Mouse (Mus musculus): ENCODE results near the gene Abca1. TPM values are rescaled to one million over a fixed set of nuclear protein-coding genes. Genes with fewer than 3 reads are reported as not detected.
A peak's percentile ranks its signal among the peaks of the same experiment; 100 is the strongest.

Abca1 gene
- 9.9 and 11.0 TPM in 2 replicates for polyA plus RNA-seq (2015; fragmentation: Nextera tagmentation; extraction: Ambion mirVana)

- Histone ChIP-seq H3K36me3 (replicated peaks; ENCODE audit: insufficient read depth, low read length) (no peaks in the 10 kb centered on the region), H3K27ac (ENCODE audit: low read depth) (peak within 1 kb of the TSS; percentile 93), H3K27me3 (ENCODE audit: insufficient read depth, low read length) (no peaks in the 10 kb centered on the region), H3K4me1 (ENCODE audit: insufficient read depth) (peaks cover 19% of the 10 kb centered on the region), H3K4me3 (ENCODE audit: low read depth, low read length) (peak within 1 kb of the TSS; percentile 78), H3K4me2 (ENCODE audit: low read depth, low read length) (peak within 1 kb of the TSS; percentile 88), H3K9me3 (ENCODE audit: low read length) (no peaks in the 10 kb centered on the region), H3K9ac (replicated peaks) (peak within 1 kb of the TSS; percentile 85)
- DNase-seq (peak; percentile 92), ATAC-seq (peak; percentile 88)
- WGBS (ENCODE audit: insufficient replicate concordance) = 1% methylated on average over 37 of the region's 37 CpGs
- TF ChIP-seq EP300 (IDR thresholded peaks at IDR 0.05; ENCODE audit: low read depth) (peak; percentile 48; the same call in 1 of the 2 replicates), CTCF (IDR thresholded peaks at IDR 0.05; ENCODE audit: low read depth) (0 out of 2 replicates have a peak, but pooled peaks have one; percentile 17)
These were observed at the start of gene Abca1 for GRCm38 (mm10) chr4:53159767-53160166. TSS of gene Abca1 (minus strand) at chr4:53159895.

DNA sequence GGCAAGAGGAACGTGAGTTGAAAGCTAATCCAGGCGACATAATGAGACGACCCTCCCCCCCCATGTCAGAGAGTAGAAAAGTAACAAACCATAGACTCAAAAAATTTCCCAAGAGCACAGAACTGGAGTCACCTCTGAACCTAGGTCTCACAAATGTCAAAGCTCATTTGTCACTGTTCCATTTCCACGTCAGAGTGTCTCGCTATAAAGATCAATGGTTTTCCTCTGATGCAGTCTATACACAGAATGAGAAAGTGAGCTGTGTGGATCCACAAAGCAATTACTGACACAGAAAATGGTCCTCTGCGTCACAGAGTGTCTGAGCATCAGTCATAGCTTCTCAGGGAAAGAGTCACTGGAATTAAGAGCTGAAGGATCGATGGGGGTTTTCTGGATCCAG is 44.8 kb upstream of the Abca1 start:
- Histone ChIP-seq H3K4me3 (ENCODE audit: low read depth, low read length) (no peak overlapping the region), H3K9ac (replicated peaks) (no peak overlapping the region), H3K4me2 (ENCODE audit: low read depth, low read length) (no peak overlapping the region), H3K36me3 (replicated peaks; ENCODE audit: insufficient read depth, low read length) (no peaks in the 10 kb centered on the region), H3K9me3 (ENCODE audit: low read length) (no peaks in the 10 kb centered on the region), H3K27me3 (ENCODE audit: insufficient read depth, low read length) (no peaks in the 10 kb centered on the region), H3K27ac (ENCODE audit: low read depth) (no peak overlapping the region), H3K4me1 (ENCODE audit: insufficient read depth) (0 out of 2 replicates have a peak, but pooled peaks cover 2% of the 10 kb centered on the region)
- ATAC-seq (peak; percentile 38; the same call in 1 of the 2 replicates), DNase-seq (no peak)
- 70% methylated on average over 7 of the region's 7 CpGs for WGBS (ENCODE audit: insufficient replicate concordance)
- no peak for TF ChIP-seq CTCF (IDR thresholded peaks at IDR 0.05; ENCODE audit: low read depth)
- TF ChIP-seq EP300 (IDR thresholded peaks at IDR 0.05; ENCODE audit: low read depth) = no peak

DNA sequence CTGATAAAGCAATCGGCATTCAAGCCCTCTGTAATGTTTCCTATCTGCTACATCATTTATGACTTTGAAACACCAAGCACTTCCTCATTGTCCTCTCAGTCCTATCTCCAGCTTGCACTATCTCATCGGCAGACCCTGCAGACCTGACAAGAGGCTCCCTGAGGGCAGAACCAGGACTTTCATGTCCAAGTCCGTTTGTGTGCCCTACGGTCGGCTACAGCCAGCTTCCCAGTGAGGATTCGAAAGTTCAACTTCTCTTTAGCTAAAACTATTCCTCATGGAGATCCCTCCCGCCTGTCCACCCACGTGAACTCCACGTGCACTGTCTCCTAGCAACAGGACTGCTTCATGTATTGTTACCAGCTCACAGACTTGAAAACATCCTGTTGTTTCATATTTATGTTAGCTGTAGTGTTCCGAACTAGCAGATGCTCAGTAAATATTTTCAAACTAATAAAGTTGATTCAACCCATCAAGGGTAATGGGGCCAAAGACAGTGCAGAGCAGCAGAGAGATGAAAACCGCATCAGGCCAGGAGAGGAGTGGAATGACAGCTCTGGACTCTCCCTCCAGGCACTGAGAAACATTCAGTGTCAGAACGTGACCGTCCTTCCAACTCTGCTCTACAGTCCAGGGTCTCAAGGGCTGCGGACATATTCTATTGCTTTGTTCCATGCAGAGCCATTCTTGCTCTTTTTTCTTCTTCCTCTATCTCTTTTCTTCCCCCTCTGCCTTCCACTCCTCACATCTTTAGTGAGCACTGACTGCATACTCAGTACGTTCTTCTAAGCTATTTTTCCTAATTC is 44.1 kb upstream of the Abca1 start:
- 0 out of 2 replicates have a peak, but pooled peaks cover 2% of the 10 kb centered on the region for H3K4me1 ChIP-seq (ENCODE audit: insufficient read depth)
- no peak for DNase-seq
- 51% methylated on average over 15 of the region's 15 CpGs for WGBS (ENCODE audit: insufficient replicate concordance)

DNA sequence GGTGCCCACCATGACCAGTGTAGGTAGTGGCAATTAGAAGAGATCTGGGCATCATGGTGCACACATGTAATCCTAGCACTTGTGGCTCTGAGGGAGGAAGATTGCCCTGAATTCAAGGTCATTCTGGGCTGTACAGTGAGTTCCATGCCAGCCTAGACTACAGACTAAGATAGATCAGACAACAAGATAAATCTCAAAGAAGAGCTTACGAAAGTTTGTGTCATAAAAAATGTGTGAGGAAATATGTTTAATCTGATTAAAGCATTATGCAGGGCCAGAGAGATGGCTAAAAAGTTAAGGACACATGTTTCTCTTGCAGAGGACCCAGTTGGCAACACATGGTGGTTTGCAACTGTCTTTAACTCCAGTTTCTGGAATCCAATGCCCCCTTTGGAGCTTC is 40.6 kb upstream of the Abca1 start:
- no peak for DNase-seq
- peaks cover 6% of the 10 kb centered on the region; the same call in 1 of the 2 replicates for H3K4me1 ChIP-seq (ENCODE audit: insufficient read depth)
- H3K9ac ChIP-seq (replicated peaks) = no peak overlapping the region
- no peak overlapping the region for H3K4me2 ChIP-seq (ENCODE audit: low read depth, low read length)
- H3K27me3 ChIP-seq (ENCODE audit: insufficient read depth, low read length) = no peaks in the 10 kb centered on the region
- H3K4me3 ChIP-seq (ENCODE audit: low read depth, low read length) = no peak overlapping the region
- no peak overlapping the region for H3K27ac ChIP-seq (ENCODE audit: low read depth)
- H3K9me3 ChIP-seq (ENCODE audit: low read length) = no peaks in the 10 kb centered on the region
- ATAC-seq = no peak
- 89% methylated on average over 1 of the region's 1 CpGs for WGBS (ENCODE audit: insufficient replicate concordance)
- no peaks in the 10 kb centered on the region for H3K36me3 ChIP-seq (replicated peaks; ENCODE audit: insufficient read depth, low read length)
- no peak for TF ChIP-seq EP300 (IDR thresholded peaks at IDR 0.05; ENCODE audit: low read depth)
- TF ChIP-seq CTCF (IDR thresholded peaks at IDR 0.05; ENCODE audit: low read depth) = no peak

More for the DNA sequence above, 44.1 kb upstream of the Abca1 start:
- no peak overlapping the region for H3K4me3 ChIP-seq (ENCODE audit: low read depth, low read length)
- ATAC-seq = no peak
- H3K4me2 ChIP-seq (ENCODE audit: low read depth, low read length) = no peak overlapping the region
- TF ChIP-seq EP300 (IDR thresholded peaks at IDR 0.05; ENCODE audit: low read depth) (no peak), CTCF (IDR thresholded peaks at IDR 0.05; ENCODE audit: low read depth) (no peak)
- no peaks in the 10 kb centered on the region for H3K27me3 ChIP-seq (ENCODE audit: insufficient read depth, low read length)
- no peak overlapping the region for H3K9ac ChIP-seq (replicated peaks)
- H3K9me3 ChIP-seq (ENCODE audit: low read length) = no peaks in the 10 kb centered on the region
- no peaks in the 10 kb centered on the region for H3K36me3 ChIP-seq (replicated peaks; ENCODE audit: insufficient read depth, low read length)
- no peak overlapping the region for H3K27ac ChIP-seq (ENCODE audit: low read depth)

GRCm38 (mm10) chr4:53197842-53198241 is 38.1 kb upstream of the Abca1 start:
- Histone ChIP-seq H3K27ac (ENCODE audit: low read depth) (no peak overlapping the region), H3K27me3 (ENCODE audit: insufficient read depth, low read length) (no peaks in the 10 kb centered on the region), H3K9ac (replicated peaks) (no peak overlapping the region), H3K36me3 (replicated peaks; ENCODE audit: insufficient read depth, low read length) (no peaks in the 10 kb centered on the region), H3K4me1 (ENCODE audit: insufficient read depth) (peaks cover 4% of the 10 kb centered on the region; the same call in 1 of the 2 replicates), H3K4me3 (ENCODE audit: low read depth, low read length) (no peak overlapping the region), H3K4me2 (ENCODE audit: low read depth, low read length) (no peak overlapping the region), H3K9me3 (ENCODE audit: low read length) (no peaks in the 10 kb centered on the region)
- no peak for DNase-seq
- WGBS (ENCODE audit: insufficient replicate concordance) = 80% methylated on average over 4 of the region's 4 CpGs
- no peak for ATAC-seq
- TF ChIP-seq EP300 (IDR thresholded peaks at IDR 0.05; ENCODE audit: low read depth) (no peak), CTCF (IDR thresholded peaks at IDR 0.05; ENCODE audit: low read depth) (no peak)

DNA sequence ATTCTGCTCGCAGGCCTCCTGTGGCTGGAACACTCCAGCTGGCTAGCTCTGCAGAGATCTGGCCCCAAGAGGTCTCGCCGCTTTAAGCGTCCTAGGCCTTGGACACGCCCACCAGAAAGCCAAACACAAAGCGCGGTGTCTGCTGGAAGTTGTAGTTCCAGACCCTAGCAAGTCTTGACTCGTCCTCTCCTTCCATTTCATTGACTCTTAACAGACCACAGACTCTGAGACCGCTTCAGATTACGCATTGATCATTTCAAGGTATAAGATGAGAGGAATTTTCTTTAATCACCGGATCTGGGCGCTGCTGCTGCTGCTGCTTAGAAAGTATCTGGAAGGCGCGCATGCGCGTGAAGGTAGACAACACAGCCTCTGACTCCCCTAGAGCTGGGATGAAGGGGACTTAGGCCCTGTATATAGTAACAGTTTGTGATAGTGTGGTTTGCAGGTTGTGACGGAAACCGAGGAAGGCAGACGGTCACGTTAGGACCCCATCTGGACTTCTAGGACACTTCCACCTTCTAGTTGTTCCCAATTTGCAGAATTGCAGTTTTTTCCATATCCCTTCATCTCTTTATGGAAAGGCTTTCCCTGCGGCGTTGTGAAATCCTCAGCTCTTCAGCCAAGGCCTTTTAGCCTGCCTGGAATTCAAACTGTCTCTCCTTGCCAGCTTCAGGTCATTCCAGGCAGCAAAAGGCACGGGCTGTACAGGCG is 36.5 kb upstream of the Abca1 start:
- H3K36me3 ChIP-seq (replicated peaks; ENCODE audit: insufficient read depth, low read length) = no peaks in the 10 kb centered on the region
- no peaks in the 10 kb centered on the region for H3K27me3 ChIP-seq (ENCODE audit: insufficient read depth, low read length)
- H3K4me1 ChIP-seq (ENCODE audit: insufficient read depth) = peaks cover 4% of the 10 kb centered on the region; the same call in 1 of the 2 replicates
- no peaks in the 10 kb centered on the region for H3K9me3 ChIP-seq (ENCODE audit: low read length)
- ATAC-seq (peak; percentile 96), DNase-seq (peak; percentile 83)
- H3K4me2 ChIP-seq (ENCODE audit: low read depth, low read length) = peak overlapping the region; percentile 70
- WGBS (ENCODE audit: insufficient replicate concordance) = 20% methylated on average over 24 of the region's 24 CpGs
- TF ChIP-seq EP300 (IDR thresholded peaks at IDR 0.05; ENCODE audit: low read depth) (no peak), CTCF (IDR thresholded peaks at IDR 0.05; ENCODE audit: low read depth) (no peak)
- no peak overlapping the region for H3K9ac ChIP-seq (replicated peaks)
- H3K27ac ChIP-seq (ENCODE audit: low read depth) = no peak overlapping the region
- peak overlapping the region; percentile 42 for H3K4me3 ChIP-seq (ENCODE audit: low read depth, low read length)
